In the genomic region with DNA sequence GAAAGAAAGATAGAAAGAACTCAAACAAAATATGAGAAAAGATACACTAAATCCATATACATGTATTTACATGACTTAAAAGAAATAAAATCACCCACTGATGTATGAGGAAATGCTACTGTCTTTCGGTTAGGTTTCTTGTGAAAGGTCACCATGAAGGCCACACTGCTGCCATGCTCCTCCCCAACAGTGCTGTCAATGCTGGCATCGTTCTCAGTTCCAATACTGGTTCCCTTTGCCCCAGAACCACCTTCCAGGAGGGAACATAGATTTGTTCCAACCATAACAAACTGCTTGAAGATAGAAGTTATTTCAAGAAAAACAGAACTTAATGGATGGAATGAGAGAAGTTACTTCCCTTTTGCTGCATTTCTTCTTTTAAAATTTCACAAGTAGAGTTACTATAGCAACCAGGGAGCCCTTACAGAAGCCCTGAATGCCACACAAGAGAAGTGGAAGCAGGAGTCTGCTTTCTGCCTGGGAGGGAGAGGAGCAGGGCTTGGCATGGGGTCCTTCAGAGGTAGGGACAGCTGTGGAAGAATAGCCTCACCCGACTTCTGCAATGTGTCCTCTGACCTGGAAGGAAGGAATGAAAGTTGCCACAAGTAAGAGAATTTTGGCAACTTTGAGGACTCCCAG, we compare ENCODE assay signal across 9 mouse cellular contexts.
DNase-seq lines count a peak whose midpoint lies in the region; ATAC-seq lines count a peak whose summit lies in the region.
"Had no signal": no experiment of that assay in that cellular context is flagged by ENCODE, and none has a peak within 500 bp of the region (broad histone marks: within the 10 kb centered on the region; RNA-seq: fewer than 3 reads in every experiment).

No protein-coding gene starts in this region.

- ATAC-seq in neural tube, embryonic 15.5 days (ENCODE audit: low FRiP score): no peak

- 49% methylated on average over 3 of the region's 3 CpGs for WGBS in neural tube, embryonic 15.5 days

- no peak overlapping the region for H3K27ac ChIP-seq in neural tube, embryonic 15.5 days (replicated peaks)

- H3K4me2 ChIP-seq in neural tube, embryonic 15.5 days: no peak overlapping the region

- H3K9me3 ChIP-seq in neural tube, embryonic 15.5 days (replicated peaks): no peaks in the 10 kb centered on the region

- no peak overlapping the region for H3K9ac ChIP-seq in neural tube, embryonic 15.5 days (replicated peaks)

- no peaks in the 10 kb centered on the region for H3K36me3 ChIP-seq in neural tube, embryonic 15.5 days

- H3K27me3 ChIP-seq in neural tube, embryonic 15.5 days (replicated peaks): no peaks in the 10 kb centered on the region

- DNase-seq in layer of hippocampus, adult 9-11 months: peak; percentile 24
- no peak for DNase-seq in layer of hippocampus, adult 9-10 months (ENCODE audit: low spot score)
- DNase-seq in adrenal gland, postnatal 14 days: peak; percentile 46
- peak; percentile 77 for DNase-seq in gonadal fat pad, adult 2 months (ENCODE audit: low read depth)
- DNase-seq in lung, postnatal 4 days: peak; percentile 22 to 29
- no peak for DNase-seq in spleen, postnatal 4 days (ENCODE audit: low spot score in 2 of 2)
- DNase-seq: cerebellum, adult 18-20 months had no signal

- peaks cover 22% of the 10 kb centered on the region for H3K4me1 ChIP-seq in neural tube, embryonic 15.5 days

- no peak overlapping the region for H3K4me3 ChIP-seq in neural tube, embryonic 15.5 days (replicated peaks)
- H3K4me3 ChIP-seq: left cerebral cortex, adult 2 months had no signal

Comparison
In these comparisons a context has a peak if more than half of its experiments do, and no peak if none do; other contexts are left out.
1. DNase-seq: peak in layer of hippocampus, adult 9-11 months (single experiment), adrenal gland, postnatal 14 days (single experiment), gonadal fat pad, adult 2 months (single experiment) and lung, postnatal 4 days (2 of 2); none in layer of hippocampus, adult 9-10 months (single experiment) and spleen, postnatal 4 days (0 of 2).